Mouse (Mus musculus): ENCODE measurements at regions not wholly inside any gene's neighbourhood (a gene's known extent, or its start where the extent isn't known, plus 50 kb on each side); places are given as distances from the start of the nearest gene placed in this dataset.

- no peak for TF ChIP-seq CTCF (IDR thresholded peaks at IDR 0.05; ENCODE audit: low read depth)
- TF ChIP-seq EP300 (IDR thresholded peaks at IDR 0.05; ENCODE audit: low read depth), result no peak
These were observed 470.6 kb upstream of the Tbx3 start for GRCm38 (mm10) chr5:119199906-119200305.
